In genomic region chr15:31332541-31333163, GRCm38 (mm10) we compare ENCODE assay signal across 20 mouse cellular contexts. TPM values are rescaled to one million over a fixed set of nuclear protein-coding genes. Genes with fewer than 3 reads are reported as not detected.
A peak's percentile ranks its signal among the peaks of the same experiment; 100 is the strongest.
DNase-seq lines count a peak whose midpoint lies in the region; ATAC-seq and TF ChIP-seq lines count a peak whose summit lies in the region.
"Had no signal": no experiment of that assay in that cellular context is flagged by ENCODE, and none has a peak within 500 bp of the region (broad histone marks: within the 10 kb centered on the region; RNA-seq: fewer than 3 reads in every experiment).

No protein-coding gene starts in this region.

- no peaks in the 10 kb centered on the region for H3K27me3 ChIP-seq in myocyte (ENCODE audit: control insufficient read depth, insufficient read depth, insufficient read length)
- H3K27me3 ChIP-seq: embryonic facial prominence, embryonic 12.5 days; heart, embryonic 12.5 days; limb, embryonic 12.5 days; midbrain, embryonic 15.5 days; neural tube, embryonic 13.5 days had no signal

- H3K27ac ChIP-seq in left cerebral cortex, adult 2 months: peak overlapping the region; percentile 58
- H3K27ac ChIP-seq: embryonic facial prominence, embryonic 12.5 days; hindbrain, postnatal 0 days; limb, embryonic 12.5 days; midbrain, embryonic 15.5 days; neural tube, embryonic 13.5 days had no signal

- no peak overlapping the region for H3K4me3 ChIP-seq in left cerebral cortex, adult 2 months
- H3K4me3 ChIP-seq in myocyte: no peak overlapping the region
- H3K4me3 ChIP-seq: embryonic facial prominence, embryonic 12.5 days; heart, embryonic 12.5 days; limb, embryonic 12.5 days; midbrain, embryonic 15.5 days; neural tube, embryonic 13.5 days had no signal

- peaks cover 27% of the 10 kb centered on the region for H3K79me2 ChIP-seq in myocyte (ENCODE audit: control insufficient read depth, insufficient read depth)

- peak; percentile 57 for ATAC-seq in common myeloid progenitor, adult 5-6 weeks (replicated peaks; ENCODE audit: low read depth, poor library complexity, severe bottlenecking)
- ATAC-seq: hindbrain, postnatal 0 days; intestine, embryonic 16.5 days; midbrain, embryonic 15.5 days had no signal

- DNase-seq in left cerebral cortex, adult 2 months (ENCODE audit: extremely low spot score in 1 of 2, low spot score in 2 of 2): no peak
- DNase-seq in left cerebral cortex, postnatal 10 days (ENCODE audit: extremely low spot score in 1 of 2, low spot score in 2 of 2): no peak
- DNase-seq in B cell, adult 2 months: peak; percentile 56 to 58
- DNase-seq in kidney, adult 11 months: no peak
- DNase-seq in kidney, postnatal 25 days: no peak
- DNase-seq: adrenal gland, postnatal 25 days; cerebellum, adult 11 months; cerebellum, adult 9-11 months; heart, postnatal 10 days; lung, adult 2 months had no signal

- TF ChIP-seq POLR2A in myocyte (IDR thresholded peaks at IDR 0.05; ENCODE audit: insufficient read length, low read depth): no peak

- intact Hi-C loops in left cerebral cortex, adult 2 months (cut with DNase I): no loop called here
- intact Hi-C loops in left cerebral cortex, postnatal 10 days (cut with DNase I): no loop called here

- no peak overlapping the region for H3ac ChIP-seq in myocyte (ENCODE audit: control insufficient read depth, insufficient read length)

- H3K4me2 ChIP-seq in myocyte (ENCODE audit: low read depth): no peak overlapping the region
- H3K4me2 ChIP-seq: embryonic facial prominence, embryonic 12.5 days; heart, embryonic 12.5 days; limb, embryonic 12.5 days; liver, embryonic 11.5 days; midbrain, embryonic 15.5 days; neural tube, embryonic 13.5 days had no signal

- no peaks in the 10 kb centered on the region for H3K36me3 ChIP-seq in myocyte (ENCODE audit: control insufficient read depth, insufficient read depth)
- H3K36me3 ChIP-seq: embryonic facial prominence, embryonic 12.5 days; heart, embryonic 12.5 days; limb, embryonic 12.5 days; midbrain, embryonic 15.5 days; neural tube, embryonic 13.5 days had no signal

- TF ChIP-seq CTCF in left cerebral cortex, adult 2 months (IDR thresholded peaks at IDR 0.05): no peak

TF ChIP-seq in myocyte, 11 proteins besides CTCF, POLR2A, EP300 and RAD21:
- TF ChIP-seq USF1 (IDR thresholded peaks at IDR 0.05; ENCODE audit: low read depth) (peak; percentile 49), E2F4 (IDR thresholded peaks at IDR 0.05; ENCODE audit: insufficient read depth) (no peak), MYOG (IDR thresholded peaks at IDR 0.05; ENCODE audit: control insufficient read depth in 1 of 3, insufficient read depth in 1 of 3, insufficient read length in 2 of 3, low read depth in 2 of 3) (no peak)

RNA-seq across cellular contexts. Expression of gene Ankrd33b, which starts 34.9 kb away (rescaled TPM):
- 10 to 100 TPM; 79.6 to 93.7 TPM for total RNA-seq in left cerebral cortex, adult 2 months (2021)
- 1 to 10 TPM; 6.4 to 8.7 TPM for total RNA-seq in left cerebral cortex, postnatal 10 days (2021)
- total RNA-seq in common myeloid progenitor, adult 5-6 weeks (2017): 0.23 and 2.2 TPM in 2 replicates
- polyA plus RNA-seq in myocyte (2012; fragmentation: generic; extraction: Trizol): 5.7 TPM

Comparison
In these comparisons a context has a peak if more than half of its experiments do, and no peak if none do; other contexts are left out.
1. RNA of gene Ankrd33b, which starts 34.9 kb away (total RNA-seq): 79.6 to 93.7 TPM in left cerebral cortex, adult 2 months; 6.4 to 8.7 TPM in left cerebral cortex, postnatal 10 days and 0.23 to 2.2 TPM in common myeloid progenitor, adult 5-6 weeks; every median in the first group is over 4 times any median in the second.
2. DNase-seq: peak in B cell, adult 2 months (2 of 2); none in left cerebral cortex, adult 2 months (0 of 2), left cerebral cortex, postnatal 10 days (0 of 2), kidney, adult 11 months (single experiment) and kidney, postnatal 25 days (0 of 2).